Mouse (Mus musculus): Measurements from ENCODE around the gene Erbb4. TPM values are rescaled to one million over a fixed set of nuclear protein-coding genes. Genes with fewer than 3 reads are reported as not detected.

Erbb4 gene
- polyA plus RNA-seq, 1 experiment from 2014 or later = 15.6 TPM

DNA sequence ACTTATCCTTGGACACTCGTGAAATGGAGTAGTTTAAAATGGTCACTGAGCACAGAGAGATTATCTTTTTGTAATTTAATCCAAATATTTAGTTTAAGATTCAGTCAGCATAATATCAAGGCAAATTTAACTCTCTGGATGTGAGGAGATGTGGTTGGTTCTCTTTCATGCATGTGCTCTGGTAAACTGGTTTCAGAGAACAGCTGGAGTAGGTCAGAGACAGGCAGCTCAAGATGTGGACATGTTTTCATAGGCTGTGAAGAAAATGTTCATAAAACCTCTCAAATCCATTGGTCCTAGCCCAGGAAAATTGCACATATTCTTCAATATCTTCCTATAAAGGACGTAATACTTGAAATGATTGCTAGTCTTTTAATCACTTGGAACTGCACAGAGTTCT lies 590.0 kb downstream of the Erbb4 start:
- Histone ChIP-seq H3K27me3 (replicated peaks; ENCODE audit: control insufficient read depth, insufficient read depth, low read length) (no peaks in the 10 kb centered on the region), H3K27ac (ENCODE audit: low read length) (no peak overlapping the region), H3K36me3 (ENCODE audit: control insufficient read depth, insufficient read depth) (no peaks in the 10 kb centered on the region), H3K4me2 (ENCODE audit: low read length) (no peak overlapping the region), H3K4me1 (replicated peaks; ENCODE audit: control insufficient read depth, insufficient read depth, low read length) (no peaks in the 10 kb centered on the region), H3K9ac (replicated peaks; ENCODE audit: low read depth, low read length) (no peak overlapping the region), H3K9me3 (ENCODE audit: control insufficient read depth, low read length) (no peaks in the 10 kb centered on the region), H3K4me3 (replicated peaks; ENCODE audit: low read length) (no peak overlapping the region)
- no peak for ATAC-seq
- WGBS = 88% methylated on average over 2 of the region's 2 CpGs

DNA sequence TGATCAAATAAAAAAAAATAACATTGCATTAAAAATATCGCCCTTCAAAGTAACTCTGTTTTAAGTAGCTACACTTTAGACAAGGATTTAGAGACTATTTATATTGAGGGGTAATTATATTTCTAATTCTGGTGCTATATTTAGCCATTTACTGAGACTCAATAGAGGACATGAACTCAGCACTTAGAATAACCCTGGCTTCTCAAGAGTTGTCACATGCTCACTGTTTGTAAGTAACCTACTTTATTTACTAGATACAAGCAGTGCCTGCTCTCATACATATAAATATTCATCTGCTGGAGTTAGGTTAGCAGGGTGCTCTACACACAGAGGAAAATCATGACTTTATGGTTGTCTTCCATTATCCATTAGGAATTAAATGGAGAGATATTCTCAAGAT lies 604.0 kb downstream of the Erbb4 start:
- no peak overlapping the region for H3K9ac ChIP-seq (replicated peaks; ENCODE audit: low read depth, low read length)
- no peak overlapping the region for H3K4me2 ChIP-seq (ENCODE audit: low read length)
- H3K36me3 ChIP-seq (ENCODE audit: control insufficient read depth, insufficient read depth) = no peaks in the 10 kb centered on the region
- no peaks in the 10 kb centered on the region for H3K4me1 ChIP-seq (replicated peaks; ENCODE audit: control insufficient read depth, insufficient read depth, low read length)
- H3K4me3 ChIP-seq (replicated peaks; ENCODE audit: low read length) = no peak overlapping the region
- H3K27ac ChIP-seq (ENCODE audit: low read length) = no peak overlapping the region
- H3K27me3 ChIP-seq (replicated peaks; ENCODE audit: control insufficient read depth, insufficient read depth, low read length) = no peaks in the 10 kb centered on the region
- ATAC-seq = no peak
- 88% methylated on average over 1 of the region's 1 CpGs for WGBS
- no peaks in the 10 kb centered on the region for H3K9me3 ChIP-seq (ENCODE audit: control insufficient read depth, low read length)

DNA sequence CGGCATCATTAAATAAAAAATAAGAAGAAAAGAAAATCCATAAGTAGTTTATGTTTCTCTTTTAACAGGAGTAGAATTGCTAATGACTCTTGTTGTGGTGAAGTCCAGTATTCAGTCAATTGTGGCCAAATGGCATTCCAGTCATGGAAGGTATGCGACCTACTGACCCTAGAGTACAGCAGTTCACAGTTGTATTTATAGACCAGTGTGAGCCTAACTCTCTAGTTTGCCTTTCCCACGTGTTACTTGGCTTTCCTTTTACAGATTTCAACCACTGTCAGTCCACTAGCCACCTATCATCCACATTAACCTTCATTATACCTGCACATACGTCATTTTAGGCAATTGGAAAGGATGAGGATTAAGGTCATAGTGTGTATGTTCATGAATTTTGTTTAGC lies 606.3 kb downstream of the Erbb4 start:
- H3K27ac ChIP-seq (ENCODE audit: low read length) = no peak overlapping the region
- WGBS = 53% methylated on average over 4 of the region's 4 CpGs
- ATAC-seq = no peak
- H3K9ac ChIP-seq (replicated peaks; ENCODE audit: low read depth, low read length) = no peak overlapping the region
- H3K4me1 ChIP-seq (replicated peaks; ENCODE audit: control insufficient read depth, insufficient read depth, low read length) = no peaks in the 10 kb centered on the region
- H3K4me2 ChIP-seq (ENCODE audit: low read length) = no peak overlapping the region
- H3K9me3 ChIP-seq (ENCODE audit: control insufficient read depth, low read length) = no peaks in the 10 kb centered on the region
- no peaks in the 10 kb centered on the region for H3K27me3 ChIP-seq (replicated peaks; ENCODE audit: control insufficient read depth, insufficient read depth, low read length)
- H3K4me3 ChIP-seq (replicated peaks; ENCODE audit: low read length) = no peak overlapping the region
- H3K36me3 ChIP-seq (ENCODE audit: control insufficient read depth, insufficient read depth) = no peaks in the 10 kb centered on the region

DNA sequence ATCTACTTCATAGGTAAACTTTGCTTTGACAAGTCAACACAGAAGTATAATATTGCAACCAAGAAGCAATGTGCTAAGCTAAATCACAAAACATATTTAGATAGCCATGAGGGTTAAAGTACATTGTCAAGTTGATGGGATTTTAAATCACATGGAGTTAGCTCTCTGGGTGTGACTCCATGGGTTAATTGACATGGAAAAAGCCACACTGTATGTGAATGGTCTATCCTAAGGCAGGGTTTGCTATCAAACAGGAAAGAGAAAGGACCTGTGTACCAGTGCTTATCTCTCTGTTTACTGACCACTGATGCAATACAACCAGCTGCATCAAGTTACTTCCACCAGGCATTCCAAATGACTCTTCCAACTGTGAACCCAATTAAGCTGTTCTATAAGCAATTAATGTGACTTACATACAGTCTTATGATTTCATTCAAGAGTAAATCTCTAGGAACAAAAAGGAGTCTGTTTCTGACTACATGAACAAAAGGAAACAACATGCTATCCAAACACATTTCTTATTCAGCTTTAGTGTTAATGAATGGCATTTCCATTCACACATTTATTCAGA lies 641.4 kb downstream of the Erbb4 start:
- Histone ChIP-seq H3K27ac (ENCODE audit: low read length) (no peak overlapping the region), H3K9ac (replicated peaks; ENCODE audit: low read depth, low read length) (no peak overlapping the region), H3K9me3 (ENCODE audit: control insufficient read depth, low read length) (no peaks in the 10 kb centered on the region), H3K36me3 (ENCODE audit: control insufficient read depth, insufficient read depth) (no peaks in the 10 kb centered on the region), H3K27me3 (replicated peaks; ENCODE audit: control insufficient read depth, insufficient read depth, low read length) (no peaks in the 10 kb centered on the region), H3K4me1 (replicated peaks; ENCODE audit: control insufficient read depth, insufficient read depth, low read length) (no peaks in the 10 kb centered on the region; the same call in 1 of the 2 replicates), H3K4me3 (replicated peaks; ENCODE audit: low read length) (no peak overlapping the region), H3K4me2 (ENCODE audit: low read length) (no peak overlapping the region)
- ATAC-seq = no peak

DNA sequence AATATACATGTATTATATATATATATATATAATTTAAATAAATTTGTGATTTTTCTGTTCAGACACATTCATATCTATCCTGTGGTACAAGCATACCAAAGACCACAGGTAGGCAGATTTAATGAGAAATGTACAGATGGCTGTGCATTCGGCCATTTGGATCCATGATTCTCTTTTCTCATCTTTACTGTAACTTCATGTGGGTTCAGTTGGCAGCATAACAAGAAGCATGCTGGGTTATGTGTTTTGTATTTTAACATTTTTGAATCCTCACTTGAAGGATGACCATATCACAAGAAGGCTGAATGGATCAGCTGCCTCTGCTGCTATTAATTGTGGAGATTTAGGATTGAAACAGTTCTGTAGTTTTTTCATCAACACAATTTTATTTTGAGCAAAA lies 656.6 kb downstream of the Erbb4 start:
- H3K4me1 ChIP-seq (replicated peaks; ENCODE audit: control insufficient read depth, insufficient read depth, low read length) = no peaks in the 10 kb centered on the region

DNA sequence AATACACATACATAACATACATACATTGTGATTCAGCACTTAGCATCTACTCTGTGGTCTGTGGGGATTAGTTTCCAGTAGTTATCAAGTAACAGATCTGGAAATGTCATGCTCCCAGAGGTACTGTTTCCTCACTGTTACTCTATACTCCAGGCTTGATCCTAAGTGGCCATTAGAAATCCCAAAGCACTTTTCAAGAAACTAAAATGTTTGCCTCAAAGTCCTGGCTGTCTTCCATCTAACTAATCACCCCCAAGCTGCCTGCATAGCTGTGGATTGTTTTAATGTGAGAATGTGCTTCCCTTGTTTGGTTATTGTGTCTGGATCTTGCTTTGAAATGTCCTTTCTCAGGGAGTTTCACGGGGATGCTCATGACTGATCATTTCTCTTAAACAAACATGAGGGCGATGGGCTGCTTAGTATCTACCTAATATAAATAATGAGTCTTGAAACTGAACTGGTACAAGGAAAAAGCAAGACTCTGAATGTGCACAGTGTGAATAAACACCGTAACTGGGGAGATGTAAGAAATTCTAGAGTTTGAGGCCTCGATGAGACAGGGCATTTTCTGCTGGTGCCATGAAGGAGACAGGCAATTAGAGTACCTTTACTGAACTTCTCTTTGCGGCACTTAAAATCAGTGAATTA lies 683.4 kb downstream of the Erbb4 start:
- H3K27me3 ChIP-seq (replicated peaks; ENCODE audit: control insufficient read depth, insufficient read depth, low read length) = no peaks in the 10 kb centered on the region
- no peak overlapping the region for H3K27ac ChIP-seq (ENCODE audit: low read length)
- WGBS = 55% methylated on average over 5 of the region's 5 CpGs
- ATAC-seq = no peak
- H3K4me2 ChIP-seq (ENCODE audit: low read length) = no peak overlapping the region
- H3K9me3 ChIP-seq (ENCODE audit: control insufficient read depth, low read length) = no peaks in the 10 kb centered on the region
- H3K9ac ChIP-seq (replicated peaks; ENCODE audit: low read depth, low read length) = no peak overlapping the region
- no peaks in the 10 kb centered on the region for H3K4me1 ChIP-seq (replicated peaks; ENCODE audit: control insufficient read depth, insufficient read depth, low read length)
- no peaks in the 10 kb centered on the region for H3K36me3 ChIP-seq (ENCODE audit: control insufficient read depth, insufficient read depth)
- no peak overlapping the region for H3K4me3 ChIP-seq (replicated peaks; ENCODE audit: low read length)

More for the DNA sequence above, 656.6 kb downstream of the Erbb4 start:
- ATAC-seq = no peak
- Histone ChIP-seq H3K36me3 (ENCODE audit: control insufficient read depth, insufficient read depth) (no peaks in the 10 kb centered on the region), H3K27ac (ENCODE audit: low read length) (no peak overlapping the region), H3K27me3 (replicated peaks; ENCODE audit: control insufficient read depth, insufficient read depth, low read length) (no peaks in the 10 kb centered on the region), H3K4me3 (replicated peaks; ENCODE audit: low read length) (no peak overlapping the region), H3K9ac (replicated peaks; ENCODE audit: low read depth, low read length) (no peak overlapping the region), H3K4me2 (ENCODE audit: low read length) (no peak overlapping the region), H3K9me3 (ENCODE audit: control insufficient read depth, low read length) (no peaks in the 10 kb centered on the region)
- 92% methylated on average over 1 of the region's 1 CpGs for WGBS

DNA sequence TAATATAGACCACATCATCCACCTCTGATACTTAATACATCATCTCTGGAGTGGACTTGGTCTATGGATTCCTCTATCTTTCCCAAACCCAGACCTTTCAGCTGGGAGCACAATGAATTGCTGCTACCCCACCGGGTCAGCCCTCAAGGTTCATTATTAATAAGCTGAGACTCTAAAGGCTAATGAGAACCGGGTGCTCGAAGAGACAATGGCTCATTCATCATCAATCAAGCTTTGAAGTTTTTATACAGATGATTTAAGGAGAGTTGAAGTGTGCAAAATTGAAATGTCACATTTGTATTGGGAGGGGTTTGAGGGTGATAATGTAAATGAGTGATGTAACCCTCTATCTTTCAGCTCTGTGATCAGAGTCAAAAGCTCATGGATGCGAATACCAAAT lies 706.7 kb downstream of the Erbb4 start:
- H3K27me3 ChIP-seq (replicated peaks; ENCODE audit: control insufficient read depth, insufficient read depth, low read length) = no peaks in the 10 kb centered on the region
- H3K9me3 ChIP-seq (ENCODE audit: control insufficient read depth, low read length) = no peaks in the 10 kb centered on the region
- 14% methylated on average over 4 of the region's 4 CpGs for WGBS
- H3K4me3 ChIP-seq (replicated peaks; ENCODE audit: low read length) = no peak overlapping the region
- H3K4me1 ChIP-seq (replicated peaks; ENCODE audit: control insufficient read depth, insufficient read depth, low read length) = no peaks in the 10 kb centered on the region; the same call in 1 of the 2 replicates
- H3K27ac ChIP-seq (ENCODE audit: low read length) = no peak overlapping the region
- H3K4me2 ChIP-seq (ENCODE audit: low read length) = no peak overlapping the region
- no peak overlapping the region for H3K9ac ChIP-seq (replicated peaks; ENCODE audit: low read depth, low read length)
- H3K36me3 ChIP-seq (ENCODE audit: control insufficient read depth, insufficient read depth) = no peaks in the 10 kb centered on the region
- ATAC-seq = no peak

DNA sequence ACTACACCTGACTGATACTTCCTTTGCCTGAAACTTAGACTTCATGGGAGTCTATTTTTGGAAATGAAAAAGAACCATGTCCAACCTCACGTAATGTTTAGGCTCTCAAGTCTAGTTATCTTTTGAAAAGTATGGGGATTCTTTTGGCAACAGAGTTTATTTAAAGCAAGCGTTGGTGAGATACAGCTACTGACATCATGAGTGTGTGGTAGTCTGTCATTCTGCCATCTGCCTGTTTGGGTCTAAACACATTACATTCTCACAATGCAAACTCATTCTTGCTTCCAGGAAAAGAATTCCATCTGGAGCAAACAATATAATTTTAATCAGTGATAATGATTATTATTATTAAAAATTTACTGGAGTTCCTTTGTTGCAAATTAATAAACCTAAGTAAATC lies 736.3 kb downstream of the Erbb4 start:
- H3K4me1 ChIP-seq (replicated peaks; ENCODE audit: control insufficient read depth, insufficient read depth, low read length) = no peaks in the 10 kb centered on the region
- H3K27ac ChIP-seq (ENCODE audit: low read length) = no peak overlapping the region
- no peak overlapping the region for H3K4me3 ChIP-seq (replicated peaks; ENCODE audit: low read length)
- no peaks in the 10 kb centered on the region for H3K36me3 ChIP-seq (ENCODE audit: control insufficient read depth, insufficient read depth)
- no peaks in the 10 kb centered on the region for H3K27me3 ChIP-seq (replicated peaks; ENCODE audit: control insufficient read depth, insufficient read depth, low read length)
- no peak overlapping the region for H3K9ac ChIP-seq (replicated peaks; ENCODE audit: low read depth, low read length)
- H3K4me2 ChIP-seq (ENCODE audit: low read length) = no peak overlapping the region
- ATAC-seq = no peak
- WGBS = 61% methylated on average over 2 of the region's 2 CpGs
- no peaks in the 10 kb centered on the region for H3K9me3 ChIP-seq (ENCODE audit: control insufficient read depth, low read length)

DNA sequence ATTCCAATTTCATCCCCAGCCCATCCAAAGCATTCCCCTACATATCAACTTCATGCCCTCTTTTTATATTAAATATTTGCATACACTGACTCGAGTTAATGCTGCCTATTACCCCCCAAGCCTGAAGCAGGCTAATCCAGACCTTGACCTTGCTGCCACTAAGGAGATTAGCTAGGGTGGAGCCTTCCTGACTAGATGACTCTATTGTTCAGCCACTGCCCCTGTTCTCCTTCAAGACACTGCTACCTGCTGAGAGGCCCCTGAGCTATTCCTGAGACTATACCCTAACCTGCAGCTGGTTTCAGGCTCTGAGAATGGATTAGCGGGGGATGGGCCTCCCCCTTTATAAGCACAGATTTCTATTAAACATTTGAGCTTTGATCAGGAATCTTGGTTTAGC lies 774.1 kb downstream of the Erbb4 start:
- WGBS = 37% methylated on average over 2 of the region's 2 CpGs
- no peaks in the 10 kb centered on the region for H3K27me3 ChIP-seq (replicated peaks; ENCODE audit: control insufficient read depth, insufficient read depth, low read length)
- no peak overlapping the region for H3K4me3 ChIP-seq (replicated peaks; ENCODE audit: low read length)
- H3K4me1 ChIP-seq (replicated peaks; ENCODE audit: control insufficient read depth, insufficient read depth, low read length) = no peaks in the 10 kb centered on the region
- no peaks in the 10 kb centered on the region for H3K36me3 ChIP-seq (ENCODE audit: control insufficient read depth, insufficient read depth)
- no peaks in the 10 kb centered on the region for H3K9me3 ChIP-seq (ENCODE audit: control insufficient read depth, low read length)
- no peak overlapping the region for H3K27ac ChIP-seq (ENCODE audit: low read length)
- no peak overlapping the region for H3K9ac ChIP-seq (replicated peaks; ENCODE audit: low read depth, low read length)
- ATAC-seq = no peak
- H3K4me2 ChIP-seq (ENCODE audit: low read length) = no peak overlapping the region

DNA sequence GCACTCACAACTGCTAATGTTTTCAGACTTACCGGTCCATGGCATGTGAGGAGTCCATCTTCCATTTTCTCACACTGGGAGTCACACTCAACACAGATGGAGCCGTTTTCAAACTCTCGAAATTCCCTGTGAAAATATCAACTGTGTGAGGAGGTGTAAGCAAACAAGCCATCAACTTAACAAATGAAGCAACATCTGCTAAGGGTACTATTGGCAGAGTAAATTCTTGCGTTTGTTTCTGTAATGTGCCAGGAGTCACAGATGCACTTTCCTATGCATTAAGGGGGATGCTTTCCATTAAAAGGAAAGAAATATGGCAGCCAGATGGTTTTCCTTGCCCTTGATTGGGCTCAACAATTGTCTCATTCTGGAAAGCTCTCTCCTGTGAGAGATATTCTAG lies 802.0 kb downstream of the Erbb4 start:
- ATAC-seq = peak; percentile 84
- Histone ChIP-seq H3K27ac (ENCODE audit: low read length) (no peak overlapping the region), H3K27me3 (replicated peaks; ENCODE audit: control insufficient read depth, insufficient read depth, low read length) (no peaks in the 10 kb centered on the region), H3K4me3 (replicated peaks; ENCODE audit: low read length) (no peak overlapping the region), H3K9ac (replicated peaks; ENCODE audit: low read depth, low read length) (no peak overlapping the region), H3K4me2 (ENCODE audit: low read length) (no peak overlapping the region), H3K9me3 (ENCODE audit: control insufficient read depth, low read length) (no peaks in the 10 kb centered on the region), H3K4me1 (replicated peaks; ENCODE audit: control insufficient read depth, insufficient read depth, low read length) (no peaks in the 10 kb centered on the region), H3K36me3 (ENCODE audit: control insufficient read depth, insufficient read depth) (no peaks in the 10 kb centered on the region)
- 49% methylated on average over 4 of the region's 4 CpGs for WGBS
